Mouse (Mus musculus) hematopoietic multipotent progenitor cell, adult 10-12 weeks (in vitro differentiated cells): Measurements from ENCODE around the gene Metap1d. TPM values are rescaled to one million over a fixed set of nuclear protein-coding genes. Genes with fewer than 3 reads are reported as not detected.

Experiments
- polyA plus RNA-seq: library from polyadenylated mRNA; stranded (reverse); fragments of >175 nt; gene quantifications from 2 replicates; pipeline ENCODE4 v1.2.3, GENCODE M21; 2012; ENCODE audit warnings: low replicate concordance

The Metap1d gene
- 3.4 and 15.3 TPM in 2 replicates for polyA plus RNA-seq

DNA sequence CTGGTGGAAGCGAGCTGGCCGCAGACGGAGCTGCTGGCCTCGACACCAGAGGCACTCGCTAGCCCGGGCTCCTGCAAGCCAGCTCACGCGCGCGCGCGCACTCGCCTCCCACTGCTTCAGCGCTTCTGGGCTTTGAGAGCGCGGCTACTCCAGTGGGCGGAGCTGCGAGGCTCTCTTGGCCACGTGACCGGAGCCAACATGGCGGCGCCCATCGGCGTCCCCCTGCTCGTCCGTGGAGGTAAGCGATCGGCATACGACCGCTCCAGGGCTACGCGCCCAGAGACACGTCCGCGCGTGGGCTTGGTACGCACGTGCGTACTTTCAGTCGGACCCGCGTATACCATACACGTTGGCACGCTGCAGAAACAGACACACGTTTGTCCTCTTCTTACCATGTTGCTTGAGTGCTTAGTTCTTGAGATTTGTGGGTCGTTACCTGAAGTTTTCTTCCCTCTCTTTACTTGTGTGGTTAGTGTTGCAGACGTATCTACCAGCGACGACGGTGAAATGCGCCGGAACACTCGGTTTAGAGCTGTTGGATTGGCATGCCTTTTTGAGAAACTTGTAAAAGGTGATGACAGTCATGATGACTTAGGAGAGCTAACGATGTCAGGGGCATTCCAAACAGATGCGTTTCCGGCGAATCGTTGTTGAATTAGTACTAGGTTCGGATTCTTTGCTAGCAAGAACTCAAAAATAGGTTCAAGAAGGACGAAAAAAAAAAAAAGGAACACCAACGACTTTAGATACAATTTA lies at the start of gene Metap1d:
Metap1d (plus strand) TSS at position 116 of the 756 bp plus-strand sequence.

DNA sequence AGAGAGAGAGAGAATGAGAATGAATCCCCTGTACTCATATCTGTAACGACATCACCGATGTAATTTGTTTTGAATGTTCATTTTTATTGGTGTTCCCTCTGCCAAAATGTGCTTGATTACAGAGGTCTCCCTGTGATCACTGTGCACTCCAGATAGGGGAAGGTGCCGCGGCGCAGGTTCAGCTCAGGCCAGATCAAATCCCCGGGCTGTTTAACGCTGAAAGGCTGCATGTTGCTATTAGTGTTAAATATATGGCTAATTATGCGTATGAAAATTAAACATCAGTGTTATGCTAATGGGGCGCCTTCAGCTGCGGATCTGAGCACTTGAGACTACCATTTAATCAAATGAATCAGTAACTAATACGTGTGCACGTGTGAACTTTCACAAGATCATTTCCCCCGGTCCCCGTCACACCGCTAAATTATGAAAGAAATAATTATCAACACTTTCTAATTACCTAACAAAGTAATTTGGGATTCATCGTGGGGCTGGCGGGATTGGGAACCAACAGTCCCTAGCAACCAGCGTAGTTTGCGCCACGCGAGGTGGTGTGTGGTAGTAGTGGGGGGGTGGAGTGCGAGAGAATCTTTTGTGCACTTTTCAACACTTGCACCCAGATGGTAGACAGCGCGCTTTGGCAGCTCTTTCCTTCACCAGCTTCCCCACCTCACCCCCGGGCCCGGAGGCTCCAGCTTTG lies 75.1 kb downstream of the Metap1d start, which contains the start of gene Dlx1:
Dlx1 (plus strand) TSS at position 100 of the 700 bp plus-strand sequence.

DNA sequence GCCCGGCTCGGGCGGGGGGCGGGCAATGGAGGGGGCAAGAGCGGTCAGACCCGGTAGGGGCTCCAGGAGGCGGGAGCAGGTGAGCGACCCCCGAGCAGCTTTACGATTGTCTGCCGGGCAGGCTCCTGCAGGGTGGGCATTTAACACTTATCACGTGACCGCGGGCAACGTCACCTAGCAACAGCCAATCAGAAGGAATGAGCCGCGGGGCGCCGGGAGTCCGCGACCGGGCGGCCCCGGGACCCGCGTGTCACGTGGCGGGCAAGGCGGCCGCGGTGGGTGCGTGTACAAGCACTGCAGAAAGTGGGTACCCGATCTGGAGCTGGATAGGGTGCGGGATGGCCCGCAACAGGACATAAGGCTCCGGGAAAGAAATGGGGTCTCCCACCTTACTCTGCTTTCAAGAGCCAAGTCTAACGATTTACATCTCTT lies 93.6 kb downstream of the Metap1d start, which contains the start of gene Dlx2:
Dlx2 (minus strand) TSS at position 115 of the 432 bp plus-strand sequence.

Other genes with a start within 250 kb of the Metap1d start
- 2.0 and 9.6 TPM in 2 replicates for gene Dync1i2, start 241.6 kb upstream of the Metap1d start, polyA plus RNA-seq
- 6.0 and 11.9 TPM in 2 replicates for gene Slc25a12, start 85.5 kb upstream of the Metap1d start, polyA plus RNA-seq
- gene Hat1, start 64.3 kb upstream of the Metap1d start, polyA plus RNA-seq: 0.75 and 2.3 TPM in 2 replicates
- gene Dlx1, start 74.8 kb downstream of the Metap1d start, polyA plus RNA-seq: not detected in 2 replicates
- gene Dlx2, start 93.5 kb downstream of the Metap1d start, polyA plus RNA-seq: not detected in 2 replicates